Mouse (Mus musculus): ENCODE results near the gene Aifm3.

GRCm38 (mm10) chr16:17466875-17467663, 22.3 kb upstream of the Aifm3 start:
- TF ChIP-seq CTCF (IDR thresholded peaks at IDR 0.05; ENCODE audit: extremely low read depth, insufficient read depth, insufficient read length, insufficient replicate concordance), result no peak
- no peak for TF ChIP-seq POLR2A (IDR thresholded peaks at IDR 0.05; ENCODE audit: low read depth, low read length)
